Mouse (Mus musculus) thymus, adult 2 months (tissue): Measurements from ENCODE around the gene Gm973.

Experiments
- CTCF ChIP-seq: fragments of 200-500 bp; IDR thresholded peaks from 2 replicates; pipeline ENCODE4 v1.5.1; 2012; ENCODE audit warnings: mild to moderate bottlenecking, control low read depth, low read length, moderate library complexity, borderline replicate concordance; ENCODE audit not compliant: control insufficient read depth, poor library complexity, insufficient read depth; ENCODE audit errors: extremely low read depth
- POLR2A ChIP-seq: fragments of 200-500 bp; IDR thresholded peaks from 2 replicates; pipeline ENCODE4 v1.6.1; 2012; ENCODE audit warnings: mild to moderate bottlenecking, low read length, control low read depth, moderate library complexity; ENCODE audit not compliant: control insufficient read depth, poor library complexity, insufficient read depth; ENCODE audit errors: extremely low read depth

- TF ChIP-seq CTCF (no peak), POLR2A (no peak)
Observed at GRCm38 (mm10) chr1:59527219-59527618, 11.2 kb downstream of the Gm973 start.
